Mouse (Mus musculus) myocyte (in vitro differentiated cells): ENCODE measurements around the gene Tmem108. TPM values are rescaled to one million over a fixed set of nuclear protein-coding genes. Genes with fewer than 3 reads are reported as not detected.

Experiments used
- H3K27me3 ChIP-seq: one replicate; pipeline ENCODE4 v1.6.1; 2011; ENCODE audit not compliant: control insufficient read depth, insufficient read depth, insufficient read length
- H3K36me3 ChIP-seq: one replicate; pipeline ENCODE4 v1.6.1; 2011; ENCODE audit not compliant: control insufficient read depth, insufficient read depth
- H3K4me2 ChIP-seq: one replicate; pipeline ENCODE4 v1.6.1; 2011; ENCODE audit warnings: low read depth, control low read depth
- H3K4me3 ChIP-seq: one replicate; pipeline ENCODE4 v1.5.1; 2011; ENCODE audit warnings: mild to moderate bottlenecking, control low read depth, moderate library complexity
- H3K79me2 ChIP-seq: one replicate; pipeline ENCODE4 v1.6.1; 2011; ENCODE audit not compliant: control insufficient read depth, insufficient read depth
- H3ac ChIP-seq: one replicate; pipeline ENCODE4 v1.6.1; 2011; ENCODE audit not compliant: control insufficient read depth, insufficient read length
- CEBPB ChIP-seq: IDR thresholded peaks from 2 replicates; pipeline ENCODE4 v1.6.1; 2011; ENCODE audit warnings: mild to moderate bottlenecking, moderate library complexity; ENCODE audit not compliant: poor library complexity, insufficient read depth, severe bottlenecking
- E2F4 ChIP-seq: IDR thresholded peaks from one replicate; pipeline ENCODE4 v1.6.1; 2011; ENCODE audit warnings: mild to moderate bottlenecking, control low read depth, moderate library complexity; ENCODE audit not compliant: insufficient read depth
- MAX ChIP-seq: IDR thresholded peaks from one replicate; pipeline ENCODE4 v1.6.1; 2011; ENCODE audit warnings: low read depth, mild to moderate bottlenecking, control low read depth
- MYOD1 ChIP-seq, 3 experiments: IDR thresholded peaks; one replicate each; pipeline ENCODE4 v1.6.1; 2011; ENCODE audit warnings: control low read depth in 2 of 3, low read depth in 2 of 3, mild to moderate bottlenecking in 2 of 3, moderate library complexity in 1 of 3; ENCODE audit not compliant: insufficient read length in 2 of 3, control insufficient read depth in 1 of 3
- MYOG ChIP-seq, 3 experiments: IDR thresholded peaks; one replicate each; pipeline ENCODE4 v1.6.1; 2011; ENCODE audit warnings: control low read depth in 2 of 3, low read depth in 2 of 3, mild to moderate bottlenecking in 2 of 3; ENCODE audit not compliant: insufficient read length in 2 of 3, control insufficient read depth in 1 of 3, insufficient read depth in 1 of 3
- POLR2A ChIP-seq: IDR thresholded peaks from one replicate; pipeline ENCODE4 v1.6.1; 2011; ENCODE audit warnings: low read depth, mild to moderate bottlenecking, control low read depth, moderate library complexity; ENCODE audit not compliant: insufficient read length
- POLR2AphosphoS2 ChIP-seq: IDR thresholded peaks from one replicate; pipeline ENCODE4 v1.6.1; 2011; ENCODE audit warnings: low read depth, control low read depth; ENCODE audit not compliant: insufficient read length
- REST ChIP-seq: IDR thresholded peaks from one replicate; pipeline ENCODE4 v1.6.1; 2011; ENCODE audit warnings: mild to moderate bottlenecking, control low read depth, moderate library complexity; ENCODE audit not compliant: insufficient read depth, insufficient read length
- SRF ChIP-seq: IDR thresholded peaks from one replicate; pipeline ENCODE4 v1.6.1; 2011; ENCODE audit warnings: low read depth; ENCODE audit not compliant: control insufficient read depth, insufficient read length
- TCF12 ChIP-seq: IDR thresholded peaks from one replicate; pipeline ENCODE4 v1.6.1; 2011; ENCODE audit warnings: mild to moderate bottlenecking, control low read depth; ENCODE audit not compliant: poor library complexity, insufficient read depth, severe bottlenecking
- TCF3 ChIP-seq: IDR thresholded peaks from one replicate; pipeline ENCODE4 v1.6.1; 2011; ENCODE audit warnings: low read depth, control low read depth; ENCODE audit not compliant: insufficient read length
- USF1 ChIP-seq: IDR thresholded peaks from one replicate; pipeline ENCODE4 v1.6.1; 2011; ENCODE audit warnings: low read depth, mild to moderate bottlenecking, control low read depth, moderate library complexity
- polyA plus RNA-seq: library from polyadenylated mRNA; unstranded; fragments of >200 nt; fragmentation: generic; extraction: Trizol; gene quantifications from one replicate; pipeline ENCODE4 v1.2.1, GENCODE M21; 2012; ENCODE audit warnings: missing spikeins

Gene Tmem108
- polyA plus RNA-seq, 1 experiment = not detected

DNA sequence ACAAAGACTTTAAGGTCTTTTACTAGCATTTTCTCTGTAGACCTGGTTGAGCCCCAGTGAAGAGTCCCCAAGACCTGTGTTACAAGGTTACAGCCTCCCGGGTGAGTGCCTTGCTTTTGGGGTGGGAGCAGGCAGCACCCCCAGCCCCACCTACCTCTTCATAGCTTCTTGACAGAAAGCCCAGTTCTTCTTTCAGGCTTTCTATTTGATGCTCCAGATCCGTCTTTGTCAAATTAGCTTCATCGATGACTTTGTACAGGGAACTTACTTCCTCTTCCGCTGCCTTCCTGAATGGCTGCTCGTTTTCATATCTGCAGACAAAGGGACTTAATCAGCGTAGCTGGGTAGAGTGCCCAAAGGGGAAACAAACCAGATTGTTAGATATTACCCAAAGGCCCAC, 312.0 kb downstream of the Tmem108 start:
- Histone ChIP-seq H3K79me2 (no peaks in the 10 kb centered on the region), H3K4me2 (no peak overlapping the region), H3ac (no peak overlapping the region), H3K4me3 (no peak overlapping the region), H3K27me3 (no peaks in the 10 kb centered on the region), H3K36me3 (no peaks in the 10 kb centered on the region)
- TF ChIP-seq POLR2A (no peak), MAX (no peak), POLR2AphosphoS2 (no peak), REST (no peak), TCF3 (no peak), MYOG (IDR thresholded peaks at IDR 0.05; ENCODE audit: control insufficient read depth in 1 of 3, insufficient read depth in 1 of 3, insufficient read length in 2 of 3, low read depth in 2 of 3) (no peak), E2F4 (no peak), MYOD1 (IDR thresholded peaks at IDR 0.05; ENCODE audit: control insufficient read depth in 1 of 3, insufficient read length in 2 of 3, low read depth in 2 of 3) (no peak), USF1 (no peak), CEBPB (no peak), TCF12 (no peak), SRF (no peak)

DNA sequence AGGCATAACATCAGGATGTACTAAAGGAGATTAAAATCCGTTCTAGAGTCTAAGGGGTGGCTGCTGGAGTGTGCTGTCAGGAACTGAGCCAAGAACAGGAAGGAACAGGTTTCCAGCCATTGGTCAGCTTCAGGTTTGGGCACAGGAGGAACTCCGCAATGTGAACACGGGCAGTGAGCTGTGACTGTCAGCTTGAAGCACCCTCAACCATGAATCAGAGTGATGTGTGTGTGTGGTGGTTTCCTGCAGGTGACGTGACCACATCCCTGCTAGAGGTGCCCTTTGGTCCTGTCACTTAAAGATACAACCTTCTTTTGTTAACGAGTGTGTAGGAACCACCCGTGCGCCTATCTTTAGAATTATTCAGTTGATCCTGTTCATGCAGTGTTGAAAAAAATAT, 312.5 kb downstream of the Tmem108 start:
- Histone ChIP-seq H3K27me3 (no peaks in the 10 kb centered on the region), H3K36me3 (no peaks in the 10 kb centered on the region), H3K79me2 (no peaks in the 10 kb centered on the region), H3ac (no peak overlapping the region), H3K4me3 (no peak overlapping the region), H3K4me2 (no peak overlapping the region)
- TF ChIP-seq SRF (no peak), MYOD1 (IDR thresholded peaks at IDR 0.05; ENCODE audit: control insufficient read depth in 1 of 3, insufficient read length in 2 of 3, low read depth in 2 of 3) (no peak), POLR2AphosphoS2 (no peak), REST (no peak), MYOG (IDR thresholded peaks at IDR 0.05; ENCODE audit: control insufficient read depth in 1 of 3, insufficient read depth in 1 of 3, insufficient read length in 2 of 3, low read depth in 2 of 3) (no peak), POLR2A (no peak), CEBPB (no peak), TCF3 (no peak), TCF12 (no peak), USF1 (no peak), MAX (no peak), E2F4 (no peak)

DNA sequence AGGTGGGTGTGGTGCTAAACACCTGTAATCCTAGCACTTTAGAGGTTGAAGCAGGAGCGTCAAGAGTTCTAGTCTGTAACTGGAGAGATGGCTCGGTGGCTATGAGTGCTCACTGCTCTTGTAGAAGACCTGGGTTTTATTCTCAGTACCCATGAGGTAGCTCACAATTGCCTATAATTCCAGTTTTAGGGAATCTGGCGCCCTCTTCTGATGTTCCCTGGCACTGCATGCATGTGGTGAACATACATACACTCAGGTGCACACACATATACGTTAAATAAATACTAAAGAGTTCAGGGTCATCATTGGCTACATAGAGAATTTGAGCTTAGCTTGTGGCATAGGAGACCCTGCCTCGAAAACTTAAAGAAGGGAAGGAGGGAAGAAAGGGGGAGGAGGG, 317.0 kb downstream of the Tmem108 start:
- no peak overlapping the region for H3ac ChIP-seq
- H3K27me3 ChIP-seq = no peaks in the 10 kb centered on the region
- no peak overlapping the region for H3K4me3 ChIP-seq
- no peak overlapping the region for H3K4me2 ChIP-seq
- H3K36me3 ChIP-seq = no peaks in the 10 kb centered on the region
- H3K79me2 ChIP-seq = no peaks in the 10 kb centered on the region
- TF ChIP-seq CEBPB = no peak

DNA sequence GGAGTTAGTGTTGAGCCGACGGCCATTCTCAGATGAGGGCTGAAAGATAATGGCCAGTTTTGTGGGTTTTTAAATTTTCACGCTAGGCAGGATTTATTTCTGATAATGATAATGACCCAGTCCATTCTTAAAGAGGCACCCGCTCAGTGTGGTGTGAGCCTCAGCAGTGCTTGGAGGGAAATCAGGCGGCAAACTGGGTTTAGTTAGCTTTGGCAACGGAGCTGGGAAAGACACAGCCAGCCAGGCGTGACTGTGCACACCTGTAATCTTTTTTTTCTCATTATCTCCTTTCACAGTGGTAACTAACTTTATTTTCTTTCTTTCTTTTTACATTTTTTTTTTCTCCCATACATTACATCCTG, 317.8 kb downstream of the Tmem108 start:
- no peak for TF ChIP-seq REST
- no peak for TF ChIP-seq TCF3
- TF ChIP-seq MYOG (IDR thresholded peaks at IDR 0.05; ENCODE audit: control insufficient read depth in 1 of 3, insufficient read depth in 1 of 3, insufficient read length in 2 of 3, low read depth in 2 of 3) = no peak
- no peak for TF ChIP-seq POLR2AphosphoS2
- no peak for TF ChIP-seq USF1
- TF ChIP-seq POLR2A = no peak
- no peak for TF ChIP-seq CEBPB
- TF ChIP-seq TCF12 = no peak
- Histone ChIP-seq H3K4me2 (no peak overlapping the region), H3K4me3 (no peak overlapping the region), H3K36me3 (no peaks in the 10 kb centered on the region), H3K79me2 (no peaks in the 10 kb centered on the region), H3ac (no peak overlapping the region), H3K27me3 (no peaks in the 10 kb centered on the region)

DNA sequence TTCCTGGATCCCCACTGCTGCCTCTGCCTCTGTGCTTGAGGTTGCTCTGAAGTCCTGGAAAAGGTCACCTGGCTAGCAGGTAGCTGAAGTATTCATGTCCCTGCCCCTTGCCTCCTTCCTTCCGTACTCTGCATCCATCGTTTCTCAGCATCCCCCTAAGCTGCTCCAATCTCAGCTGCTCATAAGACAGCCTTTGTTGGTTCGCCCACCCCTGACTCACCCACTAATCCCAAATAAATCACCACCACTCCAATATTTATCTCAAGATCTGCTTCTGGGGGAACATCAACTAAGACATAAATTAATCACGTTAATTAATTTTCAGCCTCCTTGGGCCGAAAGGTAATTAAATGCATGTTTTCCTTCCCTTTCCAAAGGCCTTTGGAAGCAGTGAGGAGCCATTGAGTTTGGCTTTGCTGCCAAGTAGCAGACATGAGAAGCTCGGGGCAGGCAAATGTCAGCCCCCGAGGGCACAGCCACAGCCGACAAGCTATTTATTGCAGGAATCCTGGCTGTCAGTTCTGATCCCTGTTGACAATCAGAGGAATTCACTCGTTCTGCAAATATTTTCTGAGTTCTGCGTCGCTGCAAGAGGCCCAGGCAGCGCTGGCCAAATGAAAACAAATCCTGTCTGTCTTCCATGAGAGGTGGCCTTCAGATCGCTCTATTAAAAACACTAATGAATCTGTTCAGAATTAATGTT, 318.4 kb downstream of the Tmem108 start:
- H3K4me2 ChIP-seq = no peak overlapping the region
- H3K79me2 ChIP-seq = no peaks in the 10 kb centered on the region

More for the DNA sequence above, 318.4 kb downstream of the Tmem108 start:
- Histone ChIP-seq H3K36me3 (no peaks in the 10 kb centered on the region), H3K4me3 (no peak overlapping the region), H3K27me3 (no peaks in the 10 kb centered on the region), H3ac (no peak overlapping the region)
- TF ChIP-seq POLR2A (no peak), CEBPB (no peak), MAX (no peak), E2F4 (no peak), TCF3 (no peak), MYOG (IDR thresholded peaks at IDR 0.05; ENCODE audit: control insufficient read depth in 1 of 3, insufficient read depth in 1 of 3, insufficient read length in 2 of 3, low read depth in 2 of 3) (no peak), USF1 (no peak), REST (no peak), MYOD1 (IDR thresholded peaks at IDR 0.05; ENCODE audit: control insufficient read depth in 1 of 3, insufficient read length in 2 of 3, low read depth in 2 of 3) (no peak), POLR2AphosphoS2 (no peak)
